Mouse (Mus musculus) liver, postnatal 0 days (tissue): ENCODE measurements around the gene Pigl. TPM values are rescaled to one million over a fixed set of nuclear protein-coding genes. Genes with fewer than 3 reads are reported as not detected.
"Not testable (repeated sequence)": the region's sequence is repeated elsewhere in the genome, so short reads cannot be mapped to it uniquely, and the experiment has no call there.

Experiments
- ATAC-seq: fragments of 200-750 bp; cut with Nextera tagmentation; 2 replicates; pipeline ENCODE4 v1.8.0; 2017; ENCODE audit warnings: mild to moderate bottlenecking, moderate library complexity
- DNase-seq: peaks from one replicate; pipeline ENCODE4 v3.0.0-alpha.2; 2016
- H3K27ac ChIP-seq: fragments of 300-500 bp; sonication (generic); 2 replicates; pipeline ENCODE4 v1.5.1; 2014; ENCODE audit warnings: antibody characterized with exemption, moderate library complexity, mild to moderate bottlenecking, low read depth
- H3K27me3 ChIP-seq: fragments of 300-500 bp; sonication (generic); 2 replicates; pipeline ENCODE4 v1.6.1; 2014; ENCODE audit warnings: low read length, control low read depth, mixed read lengths; ENCODE audit not compliant: insufficient read depth
- H3K36me3 ChIP-seq: fragments of 300-500 bp; sonication (generic); replicated peaks from 2 replicates; pipeline ENCODE4 v1.6.1; 2014; ENCODE audit warnings: mild to moderate bottlenecking, control low read depth, low read length, moderate library complexity, mixed read lengths; ENCODE audit not compliant: insufficient read depth
- H3K4me1 ChIP-seq: fragments of 300-500 bp; sonication (generic); 2 replicates; pipeline ENCODE4 v1.6.1; 2014; ENCODE audit warnings: antibody characterized with exemption, mild to moderate bottlenecking, control low read depth; ENCODE audit not compliant: insufficient read depth
- H3K4me2 ChIP-seq: fragments of 300-500 bp; sonication (generic); 2 replicates; pipeline ENCODE4 v1.6.1; 2014; ENCODE audit warnings: low read depth, mild to moderate bottlenecking, low read length, moderate library complexity, mixed read lengths
- H3K4me3 ChIP-seq: fragments of 300-500 bp; sonication (generic); 2 replicates; pipeline ENCODE4 v1.5.1; 2014; ENCODE audit warnings: low read depth, low read length
- H3K9ac ChIP-seq: fragments of 300-500 bp; sonication (generic); replicated peaks from 2 replicates; pipeline ENCODE4 v1.6.1; 2014; ENCODE audit warnings: mild to moderate bottlenecking, moderate library complexity
- H3K9me3 ChIP-seq: fragments of 300-500 bp; sonication (generic); 2 replicates; pipeline ENCODE4 v1.6.1; 2016; ENCODE audit warnings: mild to moderate bottlenecking, control low read depth, low read length, mixed read lengths
- CTCF ChIP-seq: sonication (generic); IDR thresholded peaks from 2 replicates; pipeline ENCODE4 v1.5.1; 2016; ENCODE audit warnings: antibody characterized with exemption, low read depth
- EP300 ChIP-seq: IDR thresholded peaks from 2 replicates; pipeline ENCODE4 v1.6.1; 2016; ENCODE audit warnings: antibody characterized with exemption, low read depth, mild to moderate bottlenecking
- WGBS: fragments of 180-500 bp; shearing (Covaris S2); extraction: QIAGEN DNeasy Blood & Tissue Kit; methylation state at CpG from one replicate; pipeline ENCODE4 v1.1.7; 2014; ENCODE audit not compliant: insufficient replicate concordance; 5-methylcytosine and 5-hydroxymethylcytosine counted together
- polyA plus RNA-seq: library from polyadenylated mRNA; unstranded; fragments of >200 nt; fragmentation: Nextera tagmentation; extraction: Ambion mirVana; gene quantifications from 2 replicates; pipeline ENCODE4 v1.2.1, GENCODE M21; 2015

The Pigl gene
- polyA plus RNA-seq, 1 experiment from 2014 or later = 2.7 TPM

DNA sequence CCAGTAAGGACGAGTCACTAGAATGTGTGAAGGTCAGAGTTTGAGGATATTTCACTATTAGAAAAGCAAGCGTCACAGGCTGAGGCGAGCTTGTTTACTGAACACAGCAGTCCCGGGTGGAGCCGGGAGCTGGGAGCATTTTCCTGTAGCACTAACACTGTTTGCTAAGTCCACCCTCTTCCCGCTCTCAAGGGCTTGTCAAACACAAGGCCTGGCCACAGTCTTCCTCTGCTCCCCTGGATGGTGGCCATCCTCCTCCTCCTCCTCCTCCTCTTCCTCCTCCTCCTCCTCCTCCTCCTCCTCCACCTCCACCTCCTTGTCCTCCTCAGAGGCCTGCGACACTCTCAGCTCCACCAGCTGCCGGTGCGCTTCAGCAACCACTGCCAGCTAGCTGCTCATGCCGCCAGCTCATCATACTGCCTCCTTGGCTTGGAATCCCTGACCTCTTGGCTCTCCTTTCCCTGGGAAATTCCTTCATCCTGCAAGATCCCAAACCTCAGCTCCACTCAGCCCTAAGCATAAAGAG, 37.1 kb downstream of the Pigl start:
- no peak overlapping the region for H3K4me3 ChIP-seq
- no peaks in the 10 kb centered on the region for H3K27me3 ChIP-seq
- peak overlapping the region; percentile 38 for H3K4me2 ChIP-seq
- ATAC-seq (peak; percentile 43), DNase-seq (no peak)
- 47% methylated on average over 8 of the region's 10 CpGs for WGBS
- H3K27ac ChIP-seq = peak overlapping the region; percentile 76
- no peaks in the 10 kb centered on the region for H3K9me3 ChIP-seq
- peaks cover 23% of the 10 kb centered on the region for H3K4me1 ChIP-seq
- no peaks in the 10 kb centered on the region for H3K36me3 ChIP-seq
- TF ChIP-seq CTCF (no peak), EP300 (no peak)
- H3K9ac ChIP-seq = no peak overlapping the region; the same call in 1 of the 2 replicates

DNA sequence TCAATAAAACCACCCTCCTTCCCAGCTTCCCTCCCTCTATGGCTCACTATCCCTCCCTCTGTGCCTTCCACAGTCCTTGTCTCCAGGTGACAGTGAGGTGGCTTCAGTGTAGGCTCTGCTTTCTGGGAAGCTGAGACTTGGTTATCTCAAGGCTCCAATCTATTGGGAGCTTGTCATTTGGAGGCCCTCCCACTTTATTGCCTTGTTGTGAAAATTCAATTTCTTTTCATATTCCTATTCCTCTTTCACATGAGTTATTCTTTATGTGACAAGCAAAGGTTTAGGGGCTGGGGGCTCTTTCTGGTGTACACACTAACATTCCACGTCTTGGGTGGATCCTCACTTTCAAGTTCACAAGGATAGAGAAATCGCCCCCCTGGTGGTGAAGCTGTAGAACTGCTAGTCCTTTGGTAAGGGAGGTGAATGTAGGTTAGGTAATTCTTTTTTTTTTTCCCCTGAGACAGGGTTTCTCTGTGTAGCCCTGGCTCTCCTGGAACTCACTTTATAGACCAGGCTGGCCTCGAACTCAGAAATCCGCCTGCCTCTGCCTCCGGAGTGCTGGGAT, 38.0 kb downstream of the Pigl start:
- no peak overlapping the region for H3K4me2 ChIP-seq
- no peak overlapping the region for H3K9ac ChIP-seq
- 32% methylated on average over 5 of the region's 5 CpGs for WGBS
- TF ChIP-seq CTCF (peak; percentile 83), EP300 (no peak)
- DNase-seq = peak; percentile 60
- no peak overlapping the region for H3K27ac ChIP-seq
- H3K36me3 ChIP-seq = no peaks in the 10 kb centered on the region
- H3K4me1 ChIP-seq = peaks cover 23% of the 10 kb centered on the region
- H3K4me3 ChIP-seq = no peak overlapping the region
- H3K9me3 ChIP-seq = no peaks in the 10 kb centered on the region
- ATAC-seq = no peak
- H3K27me3 ChIP-seq = no peaks in the 10 kb centered on the region

DNA sequence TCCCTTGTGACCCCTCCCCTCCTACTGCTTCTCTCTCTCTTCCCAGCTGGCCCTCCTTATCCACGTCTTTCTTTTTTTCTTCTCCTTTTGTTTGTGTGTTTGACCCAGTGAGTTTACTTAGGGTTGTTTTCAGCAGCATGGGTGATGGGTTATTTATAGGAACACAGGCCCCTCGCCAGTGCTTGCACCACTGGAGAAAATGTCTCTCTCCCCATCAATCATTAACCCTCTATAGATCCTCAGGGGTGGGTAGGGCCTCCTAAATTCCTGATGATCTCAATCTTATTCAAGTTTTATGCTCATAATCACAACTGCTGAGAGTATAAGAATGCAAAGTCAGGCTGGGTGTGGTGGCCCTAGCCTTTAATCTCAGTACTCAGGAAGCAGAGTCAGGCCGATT, 38.9 kb downstream of the Pigl start:
- Histone ChIP-seq H3K27ac (peak overlapping the region; percentile 39; the same call in 1 of the 2 replicates), H3K27me3 (no peaks in the 10 kb centered on the region), H3K9ac (no peak overlapping the region), H3K4me3 (no peak overlapping the region), H3K4me2 (no peak overlapping the region), H3K4me1 (peaks cover 23% of the 10 kb centered on the region), H3K36me3 (no peaks in the 10 kb centered on the region), H3K9me3 (no peaks in the 10 kb centered on the region)
- peak; percentile 34; the same call in 1 of the 2 replicates for ATAC-seq
- no peak for DNase-seq
- TF ChIP-seq EP300 = no peak
- TF ChIP-seq CTCF = no peak
- 54% methylated on average over 3 of the region's 3 CpGs for WGBS

DNA sequence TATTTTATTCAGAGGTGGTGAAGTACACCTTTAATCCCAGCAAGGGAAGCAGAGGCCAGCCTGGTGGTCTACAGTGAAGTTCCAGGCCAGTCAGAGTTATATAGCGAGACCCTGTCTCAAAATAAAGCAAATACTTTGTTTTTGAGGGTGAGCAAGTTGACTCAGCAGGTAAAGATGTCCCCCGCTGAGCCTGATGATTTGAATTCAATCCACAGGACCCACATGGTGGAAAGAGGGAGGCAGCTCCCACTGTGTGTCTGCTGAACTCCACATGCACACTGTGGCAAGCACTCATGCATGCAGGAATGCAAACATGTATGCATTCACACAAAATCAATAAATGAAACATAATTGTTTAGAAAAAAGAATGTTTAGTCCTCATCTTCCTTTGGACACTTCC, 40.5 kb downstream of the Pigl start:
- Histone ChIP-seq H3K4me2 (no peak overlapping the region), H3K27ac (no peak overlapping the region), H3K9me3 (no peaks in the 10 kb centered on the region), H3K4me1 (peaks cover 23% of the 10 kb centered on the region), H3K9ac (no peak overlapping the region), H3K4me3 (no peak overlapping the region), H3K27me3 (no peaks in the 10 kb centered on the region), H3K36me3 (no peaks in the 10 kb centered on the region)
- ATAC-seq = no peak
- no peak for TF ChIP-seq CTCF
- 92% methylated on average over 2 of the region's 2 CpGs for WGBS
- DNase-seq = no peak

DNA sequence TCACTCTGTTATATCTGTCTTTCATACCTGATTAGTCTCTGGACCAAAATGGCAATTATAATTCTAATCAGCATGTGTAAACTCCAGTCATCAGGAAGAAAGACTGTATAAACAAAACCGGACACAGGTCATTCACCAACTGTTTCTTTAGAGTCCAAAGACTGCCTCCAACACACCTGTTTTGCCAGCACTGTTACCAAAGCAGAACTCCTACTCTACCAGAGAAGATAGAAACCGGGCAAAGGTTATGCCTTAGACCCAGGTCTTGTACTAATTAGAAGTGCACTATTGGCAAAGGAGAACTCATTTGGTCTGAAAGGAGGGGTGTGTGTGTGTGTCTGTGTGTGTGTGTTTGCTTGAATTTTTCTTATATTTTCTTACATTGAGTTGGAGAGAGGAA, 42.3 kb downstream of the Pigl start:
- peaks cover 12% of the 10 kb centered on the region for H3K4me1 ChIP-seq
- no peak overlapping the region; the same call in 1 of the 2 replicates for H3K27ac ChIP-seq
- WGBS = 72% methylated on average over 2 of the region's 2 CpGs
- DNase-seq = no peak
- ATAC-seq = peak; percentile 45; the same call in 1 of the 2 replicates
- H3K9me3 ChIP-seq = no peaks in the 10 kb centered on the region
- no peaks in the 10 kb centered on the region for H3K27me3 ChIP-seq
- H3K4me3 ChIP-seq = no peak overlapping the region
- no peak overlapping the region for H3K4me2 ChIP-seq
- no peak for TF ChIP-seq CTCF
- TF ChIP-seq EP300 = no peak
- no peak overlapping the region for H3K9ac ChIP-seq
- no peaks in the 10 kb centered on the region for H3K36me3 ChIP-seq

DNA sequence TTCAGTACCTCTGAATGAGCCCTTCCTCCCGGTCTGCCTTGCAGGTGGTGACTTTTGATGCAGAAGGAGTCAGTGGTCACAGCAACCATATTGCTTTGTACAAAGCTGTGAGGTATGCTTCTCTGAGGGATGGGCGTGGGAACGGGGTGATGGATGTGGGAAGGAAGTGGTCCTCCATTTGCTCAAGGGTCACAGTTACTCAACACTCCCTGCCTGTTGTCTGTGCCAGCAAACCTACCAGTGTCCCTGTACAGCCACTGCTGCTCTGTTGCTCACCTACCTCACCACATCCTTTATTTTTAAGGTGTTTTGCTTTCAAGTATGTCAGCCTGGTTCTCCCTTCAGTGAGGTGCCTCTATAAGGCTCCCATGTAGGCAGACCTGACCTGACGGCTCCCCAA, 49.4 kb downstream of the Pigl start:
- H3K4me3 ChIP-seq = no peak overlapping the region
- ATAC-seq = no peak
- no peaks in the 10 kb centered on the region for H3K9me3 ChIP-seq
- DNase-seq = no peak
- H3K4me1 ChIP-seq = no peaks in the 10 kb centered on the region; the same call in 1 of the 2 replicates
- WGBS = 75% methylated on average over 4 of the region's 4 CpGs
- no peak overlapping the region for H3K27ac ChIP-seq
- TF ChIP-seq CTCF = no peak
- TF ChIP-seq EP300 = no peak
- H3K4me2 ChIP-seq = no peak overlapping the region
- H3K9ac ChIP-seq = no peak overlapping the region
- H3K36me3 ChIP-seq = no peaks in the 10 kb centered on the region
- no peaks in the 10 kb centered on the region for H3K27me3 ChIP-seq

DNA sequence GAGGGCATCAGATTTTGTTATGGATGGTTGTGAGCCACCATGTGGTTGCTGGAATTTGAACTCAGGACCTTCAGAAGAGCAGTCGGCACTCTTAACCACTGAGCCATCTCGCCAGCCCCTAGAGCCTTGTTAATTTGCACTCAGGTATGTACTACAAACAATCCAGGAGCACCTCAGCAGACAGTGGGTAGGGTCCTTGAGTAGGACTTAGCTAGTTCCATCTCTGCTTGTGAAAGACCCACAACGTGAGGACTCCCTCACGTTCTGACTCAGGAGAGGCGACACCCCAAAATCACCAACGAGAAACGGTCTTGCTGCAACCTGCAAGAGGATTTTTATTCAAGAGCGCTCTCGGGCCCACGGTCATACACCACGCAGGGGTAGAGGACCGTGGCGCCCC, 50.1 kb downstream of the Pigl start:
- 88% methylated on average over 13 of the region's 13 CpGs for WGBS
- H3K36me3 ChIP-seq, H3K27ac ChIP-seq, H3K9ac ChIP-seq, H3K4me1 ChIP-seq, ATAC-seq, DNase-seq, H3K9me3 ChIP-seq, H3K4me2 ChIP-seq, H3K27me3 ChIP-seq, H3K4me3 ChIP-seq: not testable (repeated sequence)

DNA sequence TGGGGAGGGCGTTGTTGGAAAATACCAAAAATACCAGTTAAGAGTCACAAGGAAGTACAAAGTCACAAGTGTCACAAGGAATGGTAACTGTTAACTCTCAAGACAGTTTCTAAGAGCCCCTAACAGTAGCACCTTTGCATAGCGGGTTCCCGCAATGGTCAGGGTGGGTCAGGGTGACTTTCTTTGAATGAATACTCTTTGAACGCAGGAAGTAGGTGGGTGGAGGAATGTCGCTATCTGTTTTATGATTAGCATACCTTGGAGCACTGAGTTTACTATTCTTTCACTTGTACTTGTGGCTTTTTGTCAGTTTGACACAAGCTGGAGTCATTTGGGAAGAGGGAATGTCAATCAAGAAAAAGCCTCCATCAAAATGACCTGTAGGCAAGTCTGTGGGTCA, 50.6 kb downstream of the Pigl start:
- not testable (repeated sequence) for H3K27me3 ChIP-seq, H3K4me1 ChIP-seq, H3K9me3 ChIP-seq, H3K9ac ChIP-seq, ATAC-seq, DNase-seq, H3K4me3 ChIP-seq, H3K27ac ChIP-seq, H3K4me2 ChIP-seq, H3K36me3 ChIP-seq
- 91% methylated on average over 5 of the region's 5 CpGs for WGBS
